Mouse (Mus musculus) neutrophil, adult 5-6 weeks (primary cell): ENCODE results near the gene Tcf7l2. TPM values are rescaled to one million over a fixed set of nuclear protein-coding genes. Genes with fewer than 3 reads are reported as not detected.

Experiments used
- ATAC-seq: fragments of 151-379, 151-347 bp; 2 replicates; pipeline ENCODE4 v1.8.0; 2017; ENCODE audit warnings: mild to moderate bottlenecking, moderate TSS enrichment; ENCODE audit not compliant: insufficient number of reproducible peaks, poor library complexity, low FRiP score, severe bottlenecking; ENCODE audit errors: extremely low read depth
- total RNA-seq: library from RNA; stranded (forward); fragments of 200-1000 nt; gene quantifications from 2 replicates; pipeline ENCODE4 v1.2.3, GENCODE M21; 2017

The Tcf7l2 gene
- total RNA-seq, 1 experiment from 2014 or later: 0.70 TPM

DNA sequence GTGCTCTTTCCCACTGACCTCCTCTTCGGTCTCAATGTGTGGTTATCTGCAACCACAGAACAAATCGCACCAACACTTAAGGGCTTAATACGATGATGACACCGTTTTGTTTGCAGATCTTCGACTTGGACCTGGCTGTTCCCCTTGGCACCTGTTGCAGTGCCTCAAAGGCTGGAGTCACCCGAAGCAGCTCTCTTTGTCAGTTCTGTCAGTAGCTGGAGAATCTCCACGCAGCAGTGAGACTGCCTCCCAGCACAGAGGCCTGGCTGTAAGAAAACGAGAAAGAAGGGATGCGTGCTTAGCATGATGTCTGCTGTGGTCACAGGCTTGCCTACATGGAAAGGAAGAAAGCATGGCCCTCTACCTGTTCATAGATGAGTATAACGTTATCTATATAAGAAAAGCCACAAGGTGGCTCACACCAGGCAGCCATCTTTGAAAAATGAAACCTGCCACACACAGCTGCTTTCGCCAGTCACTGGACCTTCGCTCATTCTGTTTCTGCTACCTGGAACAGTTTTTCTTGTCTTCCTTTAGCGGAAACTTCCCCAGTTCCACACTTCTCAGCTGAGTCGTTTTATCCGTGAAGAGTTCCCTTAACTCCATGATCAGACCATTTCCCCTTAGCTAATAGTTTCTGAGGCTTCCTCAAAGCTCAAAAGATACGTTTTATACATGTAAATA is 21.1 kb upstream of the Tcf7l2 start:
- ATAC-seq: no peak

- ATAC-seq: no peak
These were observed 19.2 kb upstream of the Tcf7l2 start for GRCm38 (mm10) chr19:55722376-55722775.

DNA sequence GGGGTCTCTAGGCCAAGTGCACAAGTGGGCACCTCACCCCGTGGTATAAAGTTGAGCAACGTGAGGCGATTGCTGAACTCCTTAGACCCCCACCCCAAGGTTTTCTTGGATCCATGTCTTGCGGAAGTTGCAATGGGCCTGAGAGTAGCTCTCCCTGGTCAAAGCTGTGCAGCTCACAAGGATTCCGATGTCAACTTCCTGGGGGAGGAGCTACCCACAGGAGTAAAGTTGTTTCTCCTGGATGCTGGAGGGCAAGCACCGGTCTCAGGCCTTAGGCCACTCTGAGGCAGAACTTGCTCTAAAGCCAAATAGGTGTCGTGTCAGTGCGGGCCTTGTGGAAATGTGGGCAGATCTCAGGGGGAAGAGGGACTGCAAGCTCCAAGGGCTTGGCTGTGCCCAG is 12.2 kb upstream of the Tcf7l2 start:
- ATAC-seq: no peak

DNA sequence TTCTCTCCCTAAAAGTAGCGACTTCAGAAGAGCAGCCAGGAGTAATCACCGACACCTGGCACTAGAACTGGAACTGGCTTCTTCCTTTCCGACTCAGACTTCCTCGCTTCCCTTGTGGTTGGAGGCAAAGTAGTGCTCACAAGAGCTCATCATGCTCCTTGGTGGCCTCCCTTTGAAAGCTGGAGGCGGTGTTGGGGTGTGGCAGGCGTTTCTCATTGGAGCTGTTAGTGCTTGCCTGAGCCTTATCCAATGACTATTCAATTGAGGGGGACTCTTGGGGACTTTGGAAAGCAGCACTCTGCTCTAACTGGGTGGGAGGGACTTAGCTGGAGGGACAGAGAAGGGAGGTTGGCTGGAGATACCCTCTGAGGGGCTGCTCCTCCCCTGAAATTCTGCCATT is 9.1 kb upstream of the Tcf7l2 start:
- no peak for ATAC-seq

GRCm38 (mm10) chr19:55732994-55733393 is 8.6 kb upstream of the Tcf7l2 start:
- ATAC-seq: no peak

DNA sequence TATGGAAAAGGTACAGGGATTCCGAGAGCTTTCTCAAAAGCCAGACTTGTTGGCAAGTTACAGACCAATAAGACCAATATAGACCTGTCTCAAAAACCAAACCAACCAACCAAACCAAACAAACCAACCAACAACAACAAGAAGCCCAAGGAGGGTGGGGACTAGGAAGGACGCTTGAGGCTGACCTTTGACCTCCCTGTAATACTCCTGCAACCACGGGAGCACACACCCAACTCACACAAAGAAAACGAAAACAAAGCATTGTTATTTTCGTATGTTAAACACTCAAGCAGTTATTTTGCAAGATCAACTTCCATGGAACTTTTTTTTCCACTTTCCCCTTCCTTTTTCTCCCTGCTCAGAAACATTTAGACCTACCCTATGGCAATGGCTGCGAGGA is 5.6 kb upstream of the Tcf7l2 start:
- no peak for ATAC-seq

DNA sequence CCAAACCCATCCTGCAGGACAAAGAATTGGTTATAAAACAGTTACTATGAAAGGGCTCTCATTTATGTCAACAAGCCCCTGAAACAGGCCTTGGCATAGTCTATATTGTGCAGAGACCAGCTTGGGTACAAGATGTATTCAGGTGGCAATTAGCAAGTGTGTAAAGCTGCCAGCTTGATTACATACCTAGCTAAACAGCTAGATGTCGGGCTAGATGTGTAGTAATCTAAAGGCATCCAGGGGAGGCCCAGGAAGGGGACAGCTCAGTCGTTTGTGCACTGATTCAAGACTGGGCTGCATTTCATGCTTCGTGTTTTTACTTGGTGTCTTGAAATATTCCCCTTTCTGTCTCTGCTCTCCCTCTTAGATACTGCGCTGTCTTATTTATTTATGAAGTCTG is 1.9 kb upstream of the Tcf7l2 start:
- no peak for ATAC-seq

DNA sequence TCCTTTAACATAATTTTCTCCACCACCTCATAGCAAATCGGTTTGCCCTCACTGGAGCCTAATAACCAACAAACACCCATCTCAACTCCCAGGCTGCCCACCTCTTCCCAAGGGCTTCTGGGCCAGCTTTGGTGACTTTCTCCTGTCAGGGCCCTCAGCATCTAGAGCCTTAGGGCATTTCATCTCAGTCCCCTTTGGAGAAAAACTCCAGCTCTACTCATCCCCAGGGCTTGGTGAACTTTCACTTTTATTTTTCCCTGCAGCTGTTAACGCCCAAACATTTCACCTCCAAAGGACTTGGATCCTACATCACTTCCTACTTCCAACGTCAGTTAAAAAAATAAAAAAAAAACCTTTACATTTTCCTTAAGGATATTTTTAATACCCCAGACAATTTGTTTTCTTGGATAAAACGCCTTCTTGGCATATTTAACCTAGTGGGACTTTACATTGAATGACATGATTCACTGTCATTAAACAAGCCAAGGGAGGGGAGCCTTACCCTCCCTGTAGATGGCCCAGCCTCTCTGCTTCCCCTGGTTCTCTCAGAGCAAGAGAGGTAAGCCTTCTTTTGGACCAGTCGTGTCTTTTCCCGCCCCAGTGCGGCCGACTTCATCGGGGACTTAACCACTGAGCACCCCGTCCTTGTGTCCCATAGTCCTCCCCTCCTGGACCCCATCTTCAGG is 724 bp upstream of the Tcf7l2 start:
- ATAC-seq: 0 out of 2 replicates have a peak, but pooled peaks have one; percentile 1

DNA sequence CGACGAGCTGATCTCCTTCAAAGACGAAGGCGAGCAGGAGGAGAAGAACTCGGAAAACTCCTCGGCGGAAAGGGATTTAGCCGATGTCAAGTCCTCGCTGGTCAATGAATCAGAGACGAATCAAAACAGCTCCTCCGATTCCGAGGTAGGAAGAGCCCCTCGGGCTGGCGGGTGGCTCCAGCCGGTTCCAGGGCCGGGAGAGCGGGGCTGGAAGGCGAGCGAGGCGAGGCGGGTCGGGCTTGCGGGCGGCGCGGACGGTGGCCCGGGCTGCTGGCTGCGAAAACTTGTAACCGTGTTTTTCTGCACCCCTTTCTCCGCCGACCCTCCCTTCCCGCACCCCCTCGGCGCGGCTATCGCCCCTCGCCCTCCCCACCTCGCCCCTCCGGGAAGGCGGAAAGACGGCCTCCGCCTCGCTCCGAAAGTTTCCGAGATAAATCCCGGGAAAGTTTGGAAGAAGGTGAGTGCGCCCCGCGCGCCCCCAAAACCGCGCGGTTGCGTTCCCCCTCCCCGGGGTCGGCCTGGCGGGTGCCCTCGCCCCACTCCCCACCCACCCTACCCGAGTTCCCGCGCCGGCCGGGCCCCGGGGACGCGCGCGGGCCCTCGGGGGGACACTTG is 873 bp downstream of the Tcf7l2 start:
- ATAC-seq: no peak

DNA sequence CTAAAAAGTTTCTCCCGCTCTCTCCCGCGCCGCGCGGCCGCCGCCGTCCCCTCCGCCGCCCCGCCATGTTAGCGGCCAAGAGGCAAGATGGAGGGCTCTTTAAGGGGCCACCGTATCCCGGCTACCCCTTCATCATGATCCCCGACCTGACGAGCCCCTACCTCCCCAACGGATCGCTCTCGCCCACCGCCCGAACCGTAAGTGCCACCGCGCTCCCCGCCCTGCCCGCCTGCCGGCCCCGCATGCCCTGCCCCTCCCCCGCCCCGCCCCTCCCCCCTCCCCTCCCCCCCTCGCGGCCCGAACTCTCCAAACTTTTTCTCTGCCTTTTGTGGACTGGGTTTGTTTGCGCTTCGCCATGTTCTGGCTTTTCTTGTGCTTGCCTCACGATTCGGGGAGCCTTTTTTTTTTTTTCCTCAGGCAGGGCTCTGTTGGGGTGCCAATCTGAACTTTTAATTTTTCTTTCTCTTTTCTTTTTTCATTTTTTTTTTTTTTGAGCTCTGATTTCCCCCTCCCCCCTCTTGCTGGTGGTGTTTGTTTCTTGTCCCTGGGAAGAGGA is 1.5 kb downstream of the Tcf7l2 start:
- ATAC-seq: no peak

DNA sequence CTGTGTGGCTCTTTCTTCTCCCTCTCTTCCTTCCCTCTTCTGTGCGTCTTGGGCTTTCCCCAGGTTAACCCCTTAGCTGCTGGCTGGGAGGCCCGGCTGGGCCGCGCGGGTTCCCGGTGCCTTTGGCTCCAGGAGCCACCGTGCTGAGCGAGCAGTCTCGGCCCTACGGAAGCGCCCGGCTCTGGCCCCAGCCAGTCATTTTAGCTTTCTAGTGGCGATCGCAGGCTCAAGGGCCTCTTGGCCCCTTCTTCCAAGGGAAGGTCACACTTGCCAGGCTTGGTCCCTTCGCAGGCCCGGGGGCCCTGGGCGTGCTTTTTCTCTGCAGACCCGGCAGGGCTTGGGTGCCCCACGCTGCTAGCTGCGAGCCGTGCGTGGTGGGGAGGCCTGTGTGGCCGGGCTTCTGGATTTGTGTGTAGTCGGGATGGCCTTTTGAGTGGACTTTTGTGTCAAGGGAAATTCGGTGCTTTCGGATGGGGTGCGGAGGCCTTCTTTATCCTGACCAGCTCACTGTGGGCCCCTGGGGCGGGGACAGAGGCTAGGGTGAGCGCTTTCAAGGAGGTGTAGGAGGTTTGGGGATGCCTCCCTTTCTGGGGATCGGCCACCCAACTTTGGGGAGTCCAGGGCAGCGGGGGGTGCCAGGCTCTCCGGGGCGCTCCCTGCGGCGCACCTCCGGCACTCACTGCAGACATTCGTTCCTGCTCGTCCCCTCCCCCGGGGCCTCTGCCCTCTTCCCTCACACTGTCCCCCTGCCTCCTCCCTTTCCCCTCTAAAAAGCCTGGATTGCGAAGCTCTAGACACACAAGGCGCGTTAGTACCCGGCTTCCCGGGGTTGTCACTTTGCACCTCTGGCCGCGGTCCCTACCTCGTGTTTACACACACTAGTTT is 2.2 kb downstream of the Tcf7l2 start:
- no peak for ATAC-seq

DNA sequence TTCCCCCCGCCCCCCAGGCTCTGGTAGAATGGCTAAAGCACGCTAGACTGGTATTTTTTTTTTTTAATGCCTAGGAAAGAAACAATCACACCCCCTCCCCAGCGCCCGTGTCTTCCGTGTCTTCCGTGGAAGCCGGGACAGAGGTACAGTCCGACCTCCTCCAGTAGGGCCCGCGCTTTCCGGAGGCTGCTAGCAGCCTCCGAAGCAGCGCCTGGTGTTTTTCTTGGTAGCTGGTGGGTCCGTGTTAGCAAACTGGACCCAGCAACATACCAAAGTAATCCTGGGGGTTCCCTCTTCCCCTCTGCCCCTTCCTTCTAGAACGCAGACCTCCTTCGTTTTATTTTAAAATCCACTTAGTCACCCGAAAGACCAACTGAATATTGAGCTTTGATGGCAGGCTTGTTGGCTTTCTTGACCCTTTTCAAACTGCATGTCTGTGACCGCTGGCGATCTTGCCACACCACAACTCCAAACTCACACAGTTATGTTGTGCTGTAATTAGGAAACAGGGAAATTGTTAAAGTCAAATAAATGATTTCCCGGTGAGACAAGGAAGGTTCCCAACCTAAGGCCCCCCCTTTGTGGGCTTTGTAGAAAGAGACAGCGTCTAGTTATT is 3.1 kb downstream of the Tcf7l2 start:
- ATAC-seq: no peak

DNA sequence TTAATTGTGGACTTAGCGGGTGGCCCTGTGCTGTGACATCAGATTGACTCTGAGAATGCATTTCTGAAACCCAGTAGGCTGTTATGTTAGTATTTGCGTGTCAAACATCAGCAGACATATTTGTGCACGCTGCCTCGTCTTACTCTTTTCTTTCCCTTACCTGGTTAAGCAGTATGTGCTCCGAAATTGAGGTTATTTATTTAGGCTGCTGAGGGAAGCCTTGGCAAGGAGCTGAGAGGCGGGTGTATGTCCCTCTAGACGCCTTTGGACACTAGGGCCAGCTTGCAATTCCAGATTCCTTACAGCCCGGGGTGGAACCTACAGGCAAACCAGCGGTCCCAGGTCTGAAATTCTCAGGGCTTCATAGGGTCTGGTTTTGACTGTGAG is 3.6 kb downstream of the Tcf7l2 start:
- no peak for ATAC-seq

DNA sequence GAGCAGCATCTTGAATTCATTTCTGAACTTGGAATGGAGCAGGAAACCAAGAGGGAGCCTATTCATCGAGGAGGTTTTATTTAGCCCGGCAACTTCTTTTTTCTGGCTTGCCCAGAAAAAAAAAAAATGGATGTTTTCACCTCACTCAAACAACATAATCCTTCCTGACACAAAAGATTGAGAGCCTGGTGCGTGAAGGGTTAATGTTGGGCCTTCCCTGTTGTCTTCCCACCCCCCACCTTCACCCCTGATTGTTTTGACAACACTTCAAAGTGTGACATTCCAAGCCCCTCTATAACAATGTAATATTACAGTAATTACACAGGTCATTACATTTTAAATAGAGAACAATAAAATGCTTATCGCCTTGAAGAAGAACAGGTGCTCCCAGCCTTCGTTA is 4.6 kb downstream of the Tcf7l2 start:
- no peak for ATAC-seq

GRCm38 (mm10) chr19:55747237-55747925 is 5.8 kb downstream of the Tcf7l2 start:
- ATAC-seq: no peak

DNA sequence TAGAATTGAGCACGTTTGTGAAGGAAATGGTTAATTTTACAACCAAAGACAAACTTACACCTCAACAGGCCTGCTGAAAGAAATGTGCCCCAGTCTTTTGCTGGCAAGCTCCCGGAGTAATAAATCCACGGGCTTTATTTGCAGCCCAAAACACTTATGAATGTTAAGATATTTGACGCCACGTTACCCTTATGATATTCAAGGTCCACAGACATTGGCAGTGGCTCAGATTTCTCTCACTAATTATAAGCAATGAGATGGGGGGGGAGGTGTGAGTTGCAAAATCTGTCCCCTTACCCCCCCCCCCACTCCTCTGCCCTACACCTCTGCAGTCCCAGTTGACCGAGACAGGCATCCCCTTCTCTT is 6.3 kb downstream of the Tcf7l2 start:
- no peak for ATAC-seq

GRCm38 (mm10) chr19:55748801-55749200 is 7.2 kb downstream of the Tcf7l2 start:
- no peak for ATAC-seq

DNA sequence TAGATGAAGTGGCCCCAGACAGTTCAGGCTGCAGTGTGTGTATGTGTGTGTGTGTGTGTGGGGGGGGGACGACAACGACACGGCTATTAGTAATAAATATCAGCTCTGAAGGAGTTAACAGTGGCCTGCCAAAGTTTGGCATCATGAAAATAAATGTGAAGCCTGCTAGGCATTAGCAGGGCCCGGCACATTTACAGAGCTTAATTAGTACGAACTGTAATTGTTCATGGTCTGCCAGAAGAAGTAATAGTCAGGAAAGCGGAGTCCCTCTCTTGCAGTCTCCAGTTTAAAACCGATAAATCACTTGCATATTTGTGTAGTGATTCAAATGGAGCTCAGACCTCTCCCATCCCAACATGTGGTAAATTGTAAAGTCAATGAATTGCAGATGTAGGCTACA is 7.9 kb downstream of the Tcf7l2 start:
- ATAC-seq: no peak
